Mouse (Mus musculus) frontal cortex, adult (tissue): ENCODE measurements at regions not wholly inside any gene's neighbourhood (a gene's known extent, or its start where the extent isn't known, plus 50 kb on each side); places are given as distances from the start of the nearest gene placed in this dataset.
A peak's percentile ranks its signal among the peaks of the same experiment; 100 is the strongest.

Experiments used
- ATAC-seq: cut with Nextera tagmentation; 2 replicates; pipeline ENCODE4 v1.9.2; 2017; ENCODE audit warnings: mild to moderate bottlenecking, moderate library complexity, mixed read lengths; ENCODE audit not compliant: low TSS enrichment

DNA sequence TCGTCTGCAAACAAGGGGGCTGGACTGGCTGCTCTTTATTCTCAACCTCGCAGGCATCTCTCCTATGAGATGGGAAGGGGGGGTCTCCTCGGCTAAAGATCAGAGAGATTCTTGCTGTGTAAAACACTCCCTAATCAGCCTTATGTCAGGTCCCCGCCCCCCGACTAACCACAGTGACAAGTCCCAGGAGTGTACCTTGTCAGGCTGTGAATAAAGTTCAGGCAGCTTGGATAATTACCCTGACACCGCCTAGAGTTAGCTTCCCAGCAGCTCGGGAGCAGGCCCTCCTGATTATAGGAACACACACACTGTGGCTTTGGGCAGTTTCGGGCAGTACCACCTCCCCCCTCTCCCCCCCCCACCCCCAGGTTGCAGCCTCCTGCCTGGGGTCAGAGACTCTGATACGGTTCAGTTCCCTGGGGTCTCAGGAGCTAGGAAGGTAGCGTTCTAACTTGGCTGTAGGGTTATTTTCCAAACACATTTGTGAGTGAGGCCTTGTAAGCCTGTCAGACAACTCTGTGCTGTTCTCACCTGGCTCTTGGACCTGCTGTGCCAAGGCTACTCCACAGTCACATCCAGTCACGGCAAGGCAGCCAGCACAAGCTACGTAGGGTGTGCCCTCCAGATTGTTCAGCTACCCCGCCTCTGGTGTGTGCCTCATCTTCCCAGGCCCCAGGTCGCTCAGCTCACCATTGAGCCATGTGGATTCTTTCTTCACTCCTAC lies 461.0 kb upstream of the Zmiz1 start:
- ATAC-seq = no peak

DNA sequence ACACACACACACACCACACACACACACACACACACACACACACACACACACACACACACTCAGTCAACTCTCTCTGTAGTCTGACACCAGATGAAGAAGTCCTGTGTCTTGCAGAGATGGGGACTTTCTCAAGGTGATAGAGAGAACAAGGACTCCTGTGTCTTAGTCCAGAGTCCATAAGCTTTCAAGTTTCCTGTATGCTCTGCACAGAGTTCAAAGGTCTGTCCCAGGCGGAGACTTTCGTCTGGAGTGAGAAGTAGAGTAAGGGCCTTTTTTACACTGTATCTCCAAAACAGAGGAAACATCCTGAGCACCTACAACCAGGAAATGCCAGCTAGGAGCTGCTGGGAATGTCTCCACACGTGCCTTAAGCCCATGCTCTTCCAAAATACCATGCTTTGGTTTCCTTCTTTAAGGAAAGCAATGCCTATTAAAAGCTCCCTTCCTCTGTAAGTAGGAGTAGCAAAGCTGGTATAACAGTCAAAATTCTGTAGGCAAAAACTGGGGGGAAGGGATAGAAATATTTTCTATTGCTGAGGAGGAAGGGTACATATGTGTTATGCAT lies 459.9 kb upstream of the Zmiz1 start:
- ATAC-seq = peak; percentile 79

DNA sequence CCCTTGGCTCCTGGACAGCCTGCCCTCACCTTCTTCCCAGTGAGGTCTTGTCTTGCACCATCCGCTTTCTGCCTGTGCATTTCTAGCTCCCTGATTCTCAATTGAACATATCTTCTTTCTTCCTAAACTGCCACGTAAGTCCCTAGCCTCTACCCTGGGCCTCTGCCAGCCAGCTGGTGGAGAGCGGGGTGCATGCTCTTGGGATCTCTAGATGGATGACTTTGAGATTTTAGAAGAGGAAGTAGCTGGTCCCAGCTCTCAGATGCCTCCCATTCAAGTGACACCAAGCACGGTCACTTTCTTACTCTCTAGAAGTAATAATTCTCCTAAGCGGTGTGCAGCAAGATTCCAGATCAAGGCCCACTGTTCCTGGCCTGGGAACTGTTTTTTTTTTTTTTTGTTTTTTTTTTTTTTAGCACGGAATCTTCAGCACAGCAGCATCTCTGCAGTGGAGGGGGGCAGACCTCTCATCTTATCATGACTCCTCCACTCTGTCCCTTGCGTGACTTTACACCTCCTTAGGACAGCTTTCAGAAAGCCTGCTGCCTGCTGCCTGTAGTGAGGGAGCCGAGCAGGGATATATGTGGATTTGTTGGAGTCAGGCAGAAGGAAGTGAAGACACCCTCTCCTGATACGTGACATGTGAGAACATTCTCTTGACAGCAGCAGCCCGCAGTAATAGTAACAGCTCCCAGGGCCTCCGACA lies 453.6 kb upstream of the Zmiz1 start:
- ATAC-seq = peak; percentile 6; the same call in 1 of the 2 replicates

DNA sequence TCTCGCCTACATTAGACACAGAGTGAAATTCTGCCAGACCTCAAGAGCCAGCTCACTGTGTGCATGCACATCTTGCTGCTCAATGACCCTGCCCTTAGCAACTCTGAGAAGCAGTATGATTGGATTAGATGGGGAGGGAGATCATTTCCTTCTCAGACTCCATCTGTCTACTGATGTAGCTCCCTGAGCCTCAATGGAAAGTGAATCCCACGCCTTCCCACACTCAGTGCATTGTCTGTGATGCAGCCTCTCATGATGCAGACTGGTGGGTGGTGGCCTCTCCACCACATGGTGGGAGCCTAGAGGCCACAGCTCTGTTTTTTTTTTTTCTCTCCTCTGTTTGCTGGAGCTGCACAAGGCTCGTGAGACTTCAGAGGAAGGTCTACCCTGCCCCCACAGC lies 447.1 kb upstream of the Zmiz1 start:
- ATAC-seq = peak; percentile 89

DNA sequence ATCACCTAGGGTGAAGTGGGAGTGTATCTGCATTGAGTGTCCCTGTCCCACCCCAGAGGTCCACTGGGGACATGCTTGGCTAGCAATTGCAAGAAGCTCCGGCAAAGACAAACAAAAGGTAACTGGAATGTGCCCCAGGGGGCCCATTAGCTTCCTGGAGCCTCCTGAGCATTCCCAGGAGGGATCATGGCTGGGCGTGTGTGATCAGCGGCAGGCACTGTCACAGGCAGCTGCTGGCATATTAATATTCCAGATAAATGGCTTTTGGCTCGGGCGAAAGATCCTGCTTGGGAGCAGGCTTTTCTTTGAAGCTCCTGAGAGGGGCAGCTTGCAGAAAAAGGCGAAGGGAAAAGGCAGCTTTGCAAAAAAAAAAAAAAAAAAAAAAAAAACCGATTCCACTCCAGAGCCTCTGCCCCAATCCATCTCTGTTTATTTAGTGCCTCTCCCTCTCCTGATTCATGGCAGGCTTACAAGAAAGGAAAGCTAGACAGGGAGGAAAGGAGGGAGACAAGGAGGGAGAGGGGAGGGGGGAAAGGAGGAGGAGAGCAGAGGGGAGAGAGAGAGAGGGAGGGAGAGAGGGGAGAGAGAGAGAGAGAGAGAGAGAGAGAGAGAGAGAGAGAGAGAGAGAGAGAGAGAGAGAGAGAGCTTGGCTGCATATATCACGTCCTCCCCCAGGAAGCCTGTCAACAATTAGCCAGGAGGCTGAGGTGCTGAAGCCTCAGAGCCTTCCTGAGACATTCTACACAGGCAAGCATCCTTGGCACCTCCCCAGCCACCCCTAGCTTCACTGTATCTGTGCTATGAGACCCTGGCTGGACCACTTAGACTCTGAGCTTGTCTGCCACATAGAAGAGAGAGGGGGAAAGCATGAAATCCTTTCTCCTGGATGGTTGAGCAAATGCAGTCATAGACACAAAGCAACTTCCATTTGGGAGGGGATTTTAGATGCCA lies 443.4 kb upstream of the Zmiz1 start:
- peak; percentile 53; the same call in 1 of the 2 replicates for ATAC-seq

DNA sequence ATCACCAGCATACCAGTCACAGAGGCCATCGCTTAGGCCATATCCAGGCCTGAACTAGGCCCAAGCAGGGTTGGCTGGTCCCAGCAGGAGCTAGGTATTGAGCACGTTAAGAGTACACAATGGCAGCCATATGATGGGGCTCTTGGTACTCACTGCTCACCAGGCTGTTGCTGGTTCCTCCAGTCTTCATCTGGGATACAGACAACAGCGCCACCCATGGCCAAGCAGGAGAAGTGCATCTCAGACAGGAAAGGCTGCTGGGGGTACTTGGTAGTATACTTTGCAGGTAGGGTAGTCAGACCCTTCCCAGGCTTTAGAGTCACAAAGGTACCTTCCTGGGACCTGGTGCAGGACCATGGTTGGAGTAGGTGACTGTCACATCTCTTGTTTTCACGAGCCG lies 441.1 kb upstream of the Zmiz1 start:
- 0 out of 2 replicates have a peak, but pooled peaks have one; percentile 24 for ATAC-seq

DNA sequence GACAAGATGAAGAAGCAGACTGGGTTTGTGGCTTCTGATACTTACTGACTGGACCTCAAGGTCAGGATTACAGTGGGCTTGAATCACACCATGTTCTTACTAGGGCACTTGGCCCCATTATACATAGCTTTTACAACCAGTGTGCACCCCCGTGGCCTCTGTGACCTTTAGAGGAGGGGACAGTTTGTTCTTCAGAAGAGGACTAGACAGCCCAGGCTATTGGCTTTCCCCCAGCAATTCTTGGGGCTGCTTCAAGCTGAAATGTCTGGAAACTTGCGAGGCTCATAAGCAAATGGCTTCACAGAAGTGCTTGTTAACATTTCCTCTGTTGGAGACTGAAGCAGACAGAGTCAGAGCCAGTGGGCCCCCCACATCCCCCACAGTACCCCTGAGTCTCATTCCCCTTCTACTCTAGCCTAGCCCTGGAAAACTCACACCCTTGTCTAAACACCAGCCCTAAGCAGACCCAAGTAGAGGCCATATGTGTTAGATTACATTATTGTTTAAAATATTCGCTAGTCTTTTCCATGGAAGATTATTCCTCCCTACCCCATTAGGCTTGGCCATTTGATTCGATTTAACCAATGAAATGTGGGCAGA lies 439.6 kb upstream of the Zmiz1 start:
- ATAC-seq = no peak

DNA sequence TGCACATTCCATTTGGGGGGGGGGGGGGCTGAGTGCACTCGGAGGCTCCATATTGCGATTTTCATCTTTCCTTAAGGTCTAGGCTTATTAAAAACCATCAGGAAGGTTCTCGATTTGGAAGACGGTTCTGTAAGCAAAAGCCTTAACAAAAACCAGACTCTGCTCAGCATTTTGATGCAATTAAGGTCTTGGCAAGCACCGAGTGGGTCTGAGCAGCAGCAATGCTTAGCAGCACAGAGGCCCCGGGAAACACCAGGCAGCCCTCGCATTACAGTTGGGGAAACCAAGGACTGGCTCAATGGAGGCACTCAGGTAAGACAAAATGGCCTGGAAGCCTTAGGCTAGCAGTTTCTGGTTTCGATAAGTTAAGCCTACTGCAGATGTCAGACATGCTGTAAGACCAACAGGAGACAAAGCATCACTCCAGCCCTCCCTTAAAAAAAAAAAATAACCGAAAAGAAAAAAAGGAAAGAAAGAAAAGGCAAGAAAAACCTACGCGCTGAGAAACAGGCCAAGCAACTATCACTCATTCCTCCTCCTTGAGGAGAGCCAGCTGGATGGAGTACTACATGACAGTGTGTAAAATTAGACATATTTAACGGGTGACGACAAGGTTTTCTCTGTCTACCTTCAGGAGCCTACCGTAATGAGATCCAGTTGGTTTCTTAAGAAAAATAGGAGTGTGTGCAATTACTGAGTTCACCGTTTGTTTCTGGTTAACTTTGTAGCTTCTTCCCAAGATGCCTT lies 436.3 kb upstream of the Zmiz1 start:
- peak; percentile 73 for ATAC-seq

DNA sequence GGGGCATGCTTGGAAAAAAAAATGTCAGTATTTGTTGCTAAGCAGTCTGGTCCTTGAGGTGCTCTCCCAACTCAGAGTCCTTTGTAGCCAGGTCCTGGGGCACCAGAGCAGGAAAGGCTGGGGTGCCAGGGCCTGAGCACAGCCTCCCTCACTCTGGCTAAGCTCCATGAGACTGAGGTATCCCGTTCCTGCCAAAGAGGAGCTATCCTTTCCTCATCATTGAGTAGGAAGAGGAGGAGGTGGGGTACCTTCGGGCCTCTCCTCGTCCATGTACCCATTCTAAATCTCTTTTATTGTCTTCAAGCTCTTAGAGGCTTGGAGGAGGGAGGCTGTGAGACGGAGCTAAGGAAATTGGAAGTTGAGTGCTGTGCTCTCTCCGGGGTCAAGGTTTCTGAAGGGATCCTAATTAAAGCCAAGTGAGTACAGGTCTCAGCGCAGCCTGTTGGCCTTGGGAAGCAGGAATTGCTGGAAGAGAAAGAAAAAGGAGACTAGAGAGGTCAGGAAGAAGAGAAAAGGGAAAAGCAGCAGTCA lies 435.6 kb upstream of the Zmiz1 start:
- no peak for ATAC-seq

DNA sequence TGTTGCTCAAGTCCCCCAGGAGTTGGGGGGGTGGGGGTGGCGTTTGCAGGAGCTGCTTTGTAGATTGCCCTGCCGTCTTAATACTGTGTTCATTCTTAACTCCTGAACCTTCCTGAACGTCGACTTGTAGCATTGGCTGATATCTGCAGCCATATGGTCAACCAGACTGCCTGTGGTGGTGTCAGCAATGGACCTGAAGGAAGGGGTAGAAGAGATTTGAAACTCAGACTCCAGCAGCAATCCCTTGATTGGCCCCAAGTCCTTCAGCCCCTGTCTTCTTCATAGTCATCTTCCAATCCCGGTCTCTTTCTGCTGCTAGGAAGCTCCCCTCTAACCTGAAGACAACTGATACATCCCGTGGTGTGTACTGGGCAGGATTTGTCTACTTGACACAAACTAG lies 433.9 kb upstream of the Zmiz1 start:
- ATAC-seq = no peak

DNA sequence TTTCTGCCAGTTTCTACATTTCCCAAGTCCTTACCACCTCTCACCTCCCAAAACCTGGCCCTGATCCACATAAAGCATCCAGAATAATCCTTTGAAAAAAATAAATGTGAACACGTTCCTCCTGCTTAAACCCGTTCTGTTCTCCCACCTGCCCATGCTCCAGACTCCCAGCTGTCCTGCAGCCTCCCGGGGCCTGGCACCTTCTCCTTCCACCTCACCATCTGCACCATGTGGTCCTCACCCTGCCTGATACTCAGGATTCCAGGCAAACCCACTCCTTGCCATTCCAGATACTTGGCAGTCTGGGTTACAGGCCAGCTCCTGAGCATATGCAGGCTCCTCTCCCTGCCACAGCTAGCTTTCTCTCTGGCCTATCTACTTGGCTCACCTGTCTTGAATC lies 431.9 kb upstream of the Zmiz1 start:
- ATAC-seq = 0 out of 2 replicates have a peak, but pooled peaks have one; percentile 31

DNA sequence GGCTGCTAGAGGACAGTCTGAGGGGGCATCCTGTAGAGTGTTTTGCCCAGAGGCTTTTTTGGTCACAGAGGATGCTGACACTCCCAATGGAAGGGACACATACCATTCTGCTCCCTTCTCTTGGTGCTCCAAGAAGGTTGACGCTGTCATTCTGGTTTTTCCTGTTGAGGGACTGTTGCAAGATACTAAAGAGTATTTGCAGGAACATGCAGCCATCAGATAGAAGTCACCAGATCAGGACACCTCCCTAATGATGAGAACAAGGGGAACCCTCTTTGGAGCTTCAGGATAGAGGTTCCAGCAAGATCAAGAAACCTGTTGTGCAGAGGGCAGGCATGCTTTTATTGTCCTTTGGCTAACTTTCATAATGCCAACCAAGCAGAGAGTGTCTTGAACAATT lies 431.1 kb upstream of the Zmiz1 start:
- no peak for ATAC-seq

DNA sequence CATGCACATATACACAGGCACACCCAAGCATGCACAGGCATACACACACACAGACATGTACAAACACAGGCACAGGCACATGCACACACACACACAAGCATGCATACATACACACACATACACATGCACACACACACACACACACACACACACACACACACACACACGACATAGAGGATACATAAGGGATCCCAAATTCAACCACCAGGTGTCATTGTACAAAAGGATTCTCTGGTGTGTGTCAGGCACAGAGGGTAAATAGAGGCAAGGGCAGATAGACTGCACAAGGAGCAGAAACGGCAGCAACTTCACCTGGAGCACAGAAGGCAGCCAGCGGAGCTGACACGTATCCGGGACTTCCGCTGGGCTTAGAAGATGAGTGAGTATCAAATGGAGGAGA lies 428.1 kb upstream of the Zmiz1 start:
- ATAC-seq = no peak

DNA sequence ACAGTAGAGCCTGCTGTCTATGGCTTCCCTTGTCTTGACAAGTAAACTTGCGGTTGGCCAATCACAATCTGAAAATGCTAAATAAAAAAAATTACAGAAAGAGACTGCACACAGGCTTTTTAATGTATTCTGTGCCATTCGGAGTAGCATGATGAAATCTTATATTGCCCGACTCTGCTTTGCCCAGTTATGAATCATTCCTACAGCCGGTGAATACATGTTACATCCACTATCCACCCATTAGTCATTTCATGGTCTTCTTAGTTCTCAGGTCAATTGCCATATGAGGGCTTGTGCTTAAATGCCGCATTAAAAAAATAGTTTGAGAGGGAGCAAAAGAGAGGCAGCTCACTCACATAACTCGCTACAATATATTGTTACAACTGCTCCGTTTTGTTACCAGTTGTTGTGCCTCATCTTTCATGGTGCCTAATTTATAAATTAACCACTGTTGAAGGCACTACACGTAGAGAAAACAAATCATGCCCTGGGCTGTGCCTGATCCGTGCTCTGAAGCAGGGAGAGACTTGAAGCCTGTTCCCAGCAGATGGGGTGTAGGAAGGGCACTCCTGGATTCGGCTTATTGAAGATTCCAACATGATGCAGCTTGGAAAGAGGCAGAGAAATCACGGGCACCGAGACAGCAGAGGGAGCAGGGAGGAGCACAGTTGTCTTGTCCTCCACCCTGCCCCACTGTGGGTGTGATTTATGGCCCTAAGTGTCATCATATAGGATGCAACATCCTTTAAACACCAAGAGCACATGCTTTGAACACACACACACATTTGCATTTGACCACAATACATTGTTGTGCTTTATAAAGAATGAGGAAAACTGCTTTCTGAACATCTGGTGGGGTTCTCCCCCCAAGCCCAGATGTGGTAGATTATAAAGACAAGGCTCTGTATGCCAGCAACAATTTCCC lies 427.0 kb upstream of the Zmiz1 start:
- peak; percentile 91 for ATAC-seq

DNA sequence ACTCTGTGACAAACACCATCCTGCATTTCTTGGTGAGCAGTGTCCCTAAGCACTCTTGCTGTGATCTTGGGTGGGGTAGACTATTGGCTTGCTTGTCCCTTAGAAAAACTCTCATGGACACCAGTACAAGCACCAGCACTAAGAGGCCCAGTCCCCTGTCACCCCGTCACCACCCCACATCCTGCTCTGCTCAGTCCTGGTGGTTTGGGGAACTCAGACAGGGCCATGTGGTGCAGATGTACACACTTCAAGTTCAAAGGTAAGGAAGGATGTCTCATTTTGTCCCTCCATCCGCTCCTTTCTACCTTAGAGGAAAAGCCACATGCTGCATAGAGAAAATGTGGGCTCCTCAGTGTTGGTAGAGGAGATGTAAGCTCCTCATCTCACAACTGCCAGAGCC lies 426.1 kb upstream of the Zmiz1 start:
- no peak for ATAC-seq

DNA sequence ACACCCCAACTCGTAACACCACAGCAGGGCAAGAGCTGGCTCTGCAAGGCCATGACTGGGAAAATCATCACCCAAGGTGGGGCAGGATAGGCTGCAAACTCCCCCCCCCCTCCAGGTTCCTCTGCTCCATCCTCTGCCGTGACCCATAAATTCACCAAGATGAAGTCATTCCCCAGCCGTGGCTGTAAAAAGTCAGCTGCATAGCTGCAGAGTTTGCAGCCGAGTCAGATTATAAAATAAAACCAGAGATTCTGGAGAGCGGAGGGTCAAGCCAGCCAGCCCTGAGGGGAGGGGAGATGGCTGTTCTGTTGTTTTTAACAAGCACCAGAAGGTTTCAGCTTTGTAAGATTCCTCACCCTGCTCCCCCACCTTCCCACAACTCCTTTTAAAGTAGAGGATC lies 416.7 kb upstream of the Zmiz1 start:
- ATAC-seq = no peak

DNA sequence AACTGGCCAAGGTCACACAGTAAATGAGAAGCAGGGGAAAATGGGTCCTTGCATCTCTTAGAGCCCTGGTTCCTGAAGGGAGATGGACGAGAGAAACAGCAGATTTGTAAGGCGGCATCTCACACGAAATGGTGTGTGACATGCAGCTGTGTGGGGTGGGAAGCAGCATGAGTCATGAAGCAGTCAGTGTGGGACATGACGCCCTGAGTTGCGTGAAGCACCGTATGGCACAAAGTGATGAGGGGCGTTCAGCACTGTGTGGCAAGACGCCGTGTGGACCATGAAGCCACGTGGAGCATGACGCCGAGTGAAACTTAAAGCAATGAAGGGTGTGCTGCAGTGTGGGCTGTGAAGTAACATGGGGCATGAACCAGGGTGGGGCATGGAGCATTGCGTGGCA lies 414.9 kb upstream of the Zmiz1 start:
- peak; percentile 85 for ATAC-seq

DNA sequence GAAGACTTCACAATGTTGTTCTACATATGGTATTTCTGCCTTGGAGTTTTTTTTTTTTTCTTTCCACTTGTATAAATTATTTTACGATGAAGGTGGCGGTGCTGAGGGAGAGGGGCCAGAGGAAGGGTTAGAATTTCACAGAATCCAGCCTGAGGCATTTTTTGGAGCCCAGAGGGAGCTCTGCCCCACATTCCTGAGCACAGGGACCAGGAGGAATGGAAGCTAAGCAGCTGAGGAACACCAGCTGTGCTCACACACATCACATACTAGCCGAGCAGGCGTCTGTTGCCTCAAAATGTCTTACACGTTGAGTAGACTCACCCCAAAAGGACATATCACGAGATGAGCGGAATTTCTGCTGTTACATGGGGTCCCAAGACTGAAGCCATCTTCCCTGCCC lies 414.1 kb upstream of the Zmiz1 start:
- ATAC-seq = no peak

DNA sequence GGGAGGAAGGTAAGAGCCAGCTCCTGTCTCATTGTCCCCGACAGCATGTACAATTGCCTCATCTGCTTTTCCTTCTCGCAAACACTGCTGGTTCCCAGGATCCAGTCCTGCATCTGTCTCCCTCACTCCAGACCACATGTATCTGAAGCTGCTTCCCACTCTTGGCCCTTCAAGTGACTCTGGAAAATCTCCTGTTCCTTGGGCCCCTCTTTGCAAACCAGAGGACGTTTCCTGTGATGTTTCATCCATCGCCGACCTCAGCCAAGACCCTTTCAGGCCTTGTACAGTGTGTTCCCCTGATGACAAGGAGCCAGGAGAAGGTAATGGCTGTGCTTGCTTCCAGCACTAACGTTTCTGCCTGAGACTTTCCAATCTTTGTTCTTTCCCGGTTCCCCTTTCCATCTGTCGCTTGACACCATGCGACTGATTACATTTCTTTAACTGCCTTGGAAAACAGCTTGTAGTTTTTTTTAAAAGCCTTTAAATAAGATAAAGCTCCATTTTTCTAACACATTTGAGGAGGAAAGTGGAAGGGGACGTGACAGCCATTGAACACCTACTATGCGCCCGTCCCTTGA lies 408.2 kb upstream of the Zmiz1 start:
- ATAC-seq = peak; percentile 31; the same call in 1 of the 2 replicates
